Mouse (Mus musculus) intestine, postnatal 0 days (tissue): Measurements from ENCODE around the gene Dgkq. TPM values are rescaled to one million over a fixed set of nuclear protein-coding genes. Genes with fewer than 3 reads are reported as not detected.
A peak's percentile ranks its signal among the peaks of the same experiment; 100 is the strongest.

Source experiments
- ATAC-seq: fragments of 200-750 bp; cut with Nextera tagmentation; 2 replicates; pipeline ENCODE4 v1.8.0; 2017; ENCODE audit warnings: mild to moderate bottlenecking, moderate TSS enrichment, moderate library complexity
- H3K27ac ChIP-seq: fragments of 300-500 bp; sonication (generic); 2 replicates; pipeline ENCODE4 v1.5.1; 2014; ENCODE audit warnings: mild to moderate bottlenecking, low read depth, low read length, moderate library complexity
- H3K27me3 ChIP-seq: fragments of 300-500 bp; sonication (generic); replicated peaks from 2 replicates; pipeline ENCODE4 v1.6.1; 2014; ENCODE audit warnings: low read length, mixed read lengths; ENCODE audit not compliant: control insufficient read depth, insufficient read depth
- H3K36me3 ChIP-seq: fragments of 300-500 bp; sonication (generic); 2 replicates; pipeline ENCODE4 v1.6.1; 2014; ENCODE audit warnings: mild to moderate bottlenecking, moderate library complexity; ENCODE audit not compliant: control insufficient read depth, insufficient read depth
- H3K4me1 ChIP-seq: fragments of 300-500 bp; sonication (generic); replicated peaks from 2 replicates; pipeline ENCODE4 v1.6.1; 2014; ENCODE audit warnings: antibody characterized with exemption, low read length, mixed read lengths; ENCODE audit not compliant: control insufficient read depth, insufficient read depth
- H3K4me2 ChIP-seq: fragments of 300-500 bp; sonication (generic); replicated peaks from 2 replicates; pipeline ENCODE4 v1.6.1; 2014; ENCODE audit warnings: low read depth, mild to moderate bottlenecking, moderate library complexity
- H3K4me3 ChIP-seq: fragments of 300-500 bp; sonication (generic); 2 replicates; pipeline ENCODE4 v1.5.1; 2014; ENCODE audit warnings: low read depth, low read length
- H3K9ac ChIP-seq: fragments of 300-500 bp; sonication (generic); 2 replicates; pipeline ENCODE4 v1.6.1; 2014; ENCODE audit warnings: mild to moderate bottlenecking, low read depth, low read length
- H3K9me3 ChIP-seq: fragments of 300-500 bp; sonication (generic); 2 replicates; pipeline ENCODE4 v1.6.1; 2016; ENCODE audit warnings: mixed run types; ENCODE audit not compliant: control insufficient read depth
- CTCF ChIP-seq: sonication (generic); IDR thresholded peaks from 2 replicates; pipeline ENCODE4 v1.5.1; 2016; ENCODE audit warnings: low read depth, mild to moderate bottlenecking, control low read depth, antibody characterized with exemption, moderate library complexity
- WGBS: fragments of 180-500 bp; shearing (Covaris S2); extraction: QIAGEN DNeasy Blood & Tissue Kit; methylation state at CpG from one replicate; pipeline ENCODE4 v1.1.7; 2014; 5-methylcytosine and 5-hydroxymethylcytosine counted together
- polyA plus RNA-seq: library from polyadenylated mRNA; unstranded; fragments of >200 nt; fragmentation: Nextera tagmentation; extraction: Ambion mirVana; gene quantifications from 2 replicates; pipeline ENCODE4 v1.2.1, GENCODE M21; 2015

Dgkq gene
- polyA plus RNA-seq, 1 experiment from 2014 or later = 10.3 TPM

GRCm38 (mm10) chr5:108655891-108656650 is 13.4 kb downstream of the Dgkq start:
- no peak overlapping the region for H3K27ac ChIP-seq
- no peak for ATAC-seq
- H3K4me3 ChIP-seq = no peak overlapping the region
- H3K9ac ChIP-seq = no peak overlapping the region
- no peaks in the 10 kb centered on the region for H3K27me3 ChIP-seq
- no peak for TF ChIP-seq CTCF
- no peaks in the 10 kb centered on the region for H3K9me3 ChIP-seq
- H3K36me3 ChIP-seq = peaks cover 66% of the 10 kb centered on the region
- no peak overlapping the region for H3K4me2 ChIP-seq
- 90% methylated on average over 15 of the region's 15 CpGs for WGBS
- H3K4me1 ChIP-seq = peaks cover 3% of the 10 kb centered on the region; the same call in 1 of the 2 replicates

- no peak overlapping the region for H3K4me2 ChIP-seq
- no peak overlapping the region for H3K4me3 ChIP-seq
- TF ChIP-seq CTCF = no peak
- no peak overlapping the region for H3K9ac ChIP-seq
- WGBS = 96% methylated on average over 9 of the region's 9 CpGs
- H3K36me3 ChIP-seq = peaks cover 72% of the 10 kb centered on the region
- no peaks in the 10 kb centered on the region for H3K9me3 ChIP-seq
- peaks cover 3% of the 10 kb centered on the region; the same call in 1 of the 2 replicates for H3K4me1 ChIP-seq
- no peak for ATAC-seq
- no peaks in the 10 kb centered on the region for H3K27me3 ChIP-seq
- no peak overlapping the region for H3K27ac ChIP-seq
Measured at GRCm38 (mm10) chr5:108655381-108655780, 14.1 kb downstream of the Dgkq start.

GRCm38 (mm10) chr5:108654444-108654990 is 15.0 kb downstream of the Dgkq start:
- no peak for TF ChIP-seq CTCF
- no peak overlapping the region for H3K9ac ChIP-seq
- peak overlapping the region; percentile 21; the same call in 1 of the 2 replicates for H3K27ac ChIP-seq
- H3K4me1 ChIP-seq = peaks cover 3% of the 10 kb centered on the region; the same call in 1 of the 2 replicates
- H3K4me3 ChIP-seq = no peak overlapping the region
- WGBS = 71% methylated on average over 10 of the region's 10 CpGs
- H3K4me2 ChIP-seq = no peak overlapping the region
- H3K27me3 ChIP-seq = no peaks in the 10 kb centered on the region
- peak; percentile 51 for ATAC-seq
- no peaks in the 10 kb centered on the region for H3K9me3 ChIP-seq
- H3K36me3 ChIP-seq = peaks cover 79% of the 10 kb centered on the region

- Histone ChIP-seq H3K9me3 (no peaks in the 10 kb centered on the region), H3K4me3 (no peak overlapping the region), H3K27me3 (no peaks in the 10 kb centered on the region), H3K4me2 (no peak overlapping the region), H3K9ac (no peak overlapping the region), H3K27ac (no peak overlapping the region), H3K4me1 (0 out of 2 replicates have a peak, but pooled peaks cover 3% of the 10 kb centered on the region), H3K36me3 (peaks cover 91% of the 10 kb centered on the region)
- 89% methylated on average over 6 of the region's 6 CpGs for WGBS
- no peak for ATAC-seq
- TF ChIP-seq CTCF = no peak
Measured at GRCm38 (mm10) chr5:108653341-108653740, 16.1 kb downstream of the Dgkq start.

- Histone ChIP-seq H3K27ac (no peak overlapping the region), H3K4me2 (no peak overlapping the region), H3K27me3 (no peaks in the 10 kb centered on the region), H3K4me3 (no peak overlapping the region), H3K9ac (no peak overlapping the region), H3K9me3 (no peaks in the 10 kb centered on the region), H3K4me1 (0 out of 2 replicates have a peak, but pooled peaks cover 3% of the 10 kb centered on the region), H3K36me3 (peaks cover 95% of the 10 kb centered on the region)
- peak; percentile 48 for ATAC-seq
- WGBS = 56% methylated on average over 1 of the region's 1 CpGs
- TF ChIP-seq CTCF = peak; percentile 83
Measured at GRCm38 (mm10) chr5:108651823-108652222, 17.6 kb downstream of the Dgkq start.

- Histone ChIP-seq H3K27me3 (no peaks in the 10 kb centered on the region), H3K4me2 (no peak overlapping the region), H3K9ac (no peak overlapping the region), H3K27ac (no peak overlapping the region; the same call in 1 of the 2 replicates), H3K9me3 (no peaks in the 10 kb centered on the region), H3K4me1 (0 out of 2 replicates have a peak, but pooled peaks cover 3% of the 10 kb centered on the region), H3K36me3 (peaks cover 94% of the 10 kb centered on the region), H3K4me3 (no peak overlapping the region)
- no peak for ATAC-seq
- WGBS = 83% methylated on average over 5 of the region's 5 CpGs
- TF ChIP-seq CTCF = no peak
Measured at GRCm38 (mm10) chr5:108651136-108651720, 18.2 kb downstream of the Dgkq start.
